Mouse (Mus musculus): ENCODE data around the gene Cyp2b10. TPM values are rescaled to one million over a fixed set of nuclear protein-coding genes. Genes with fewer than 3 reads are reported as not detected.

Cyp2b10 gene
- polyA plus RNA-seq, 1 experiment from 2014 or later = not detected

DNA sequence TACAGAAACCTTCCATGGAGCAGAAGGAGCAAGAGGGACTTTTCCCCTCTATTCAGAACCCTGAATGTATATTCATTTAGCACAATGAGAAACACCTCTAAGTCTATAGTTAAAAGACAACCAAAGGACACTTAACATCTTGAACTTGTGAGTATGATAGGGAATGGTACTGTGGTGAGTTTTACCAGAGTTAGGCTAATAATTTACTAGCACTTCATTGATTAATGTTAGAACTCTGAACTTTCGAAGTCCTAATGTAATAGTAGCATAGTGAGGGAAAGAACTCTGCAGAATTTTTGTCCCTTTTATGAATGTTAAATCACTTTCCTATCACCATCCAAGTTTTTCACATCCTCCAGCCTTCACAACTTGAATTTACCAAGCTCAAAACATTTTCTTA, 22.0 kb downstream of the Cyp2b10 start:
- H3K9ac ChIP-seq = no peak overlapping the region
- H3K4me3 ChIP-seq (replicated peaks) = no peak overlapping the region
- H3K4me1 ChIP-seq = no peaks in the 10 kb centered on the region
- WGBS = 63% methylated on average over 1 of the region's 1 CpGs
- H3K27ac ChIP-seq = no peak overlapping the region
- H3K9me3 ChIP-seq = no peaks in the 10 kb centered on the region
- ATAC-seq (ENCODE audit: insufficient read depth, low FRiP score, low read depth) = no peak
- H3K36me3 ChIP-seq = no peaks in the 10 kb centered on the region
- no peak overlapping the region for H3K4me2 ChIP-seq
- no peaks in the 10 kb centered on the region for H3K27me3 ChIP-seq (replicated peaks)

DNA sequence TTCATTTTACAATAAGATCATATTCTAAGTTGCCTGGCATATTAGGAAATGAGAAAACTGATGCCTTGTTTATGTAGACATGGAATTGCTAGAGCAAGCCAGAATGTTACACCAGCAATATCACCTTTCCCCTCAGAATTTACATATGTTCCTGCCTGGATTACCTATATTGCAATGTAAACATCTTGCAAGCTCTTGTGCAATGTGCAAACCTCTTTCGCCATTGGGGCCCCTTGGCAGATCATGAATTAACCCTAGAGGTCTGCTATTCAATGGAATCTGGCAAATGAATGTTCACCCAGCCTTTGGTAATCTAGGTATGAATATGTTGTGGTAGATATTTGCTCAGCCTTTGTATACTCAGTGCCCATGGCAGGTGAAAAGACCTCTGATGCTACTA, 47.9 kb downstream of the Cyp2b10 start:
- ATAC-seq (ENCODE audit: insufficient read depth, low FRiP score, low read depth) = no peak
- Histone ChIP-seq H3K4me2 (no peak overlapping the region), H3K36me3 (no peaks in the 10 kb centered on the region), H3K27me3 (replicated peaks) (no peaks in the 10 kb centered on the region), H3K4me3 (replicated peaks) (no peak overlapping the region), H3K9me3 (no peaks in the 10 kb centered on the region), H3K4me1 (no peaks in the 10 kb centered on the region), H3K9ac (no peak overlapping the region), H3K27ac (no peak overlapping the region)
- WGBS = 47% methylated on average over 1 of the region's 1 CpGs

Other genes with a start within 250 kb of the Cyp2b10 start
- gene Bckdha, start 238.6 kb upstream of the Cyp2b10 start, polyA plus RNA-seq (2015; fragmentation: Nextera tagmentation; extraction: Ambion mirVana) = 54.5 and 56.8 TPM in 2 replicates
- gene Exosc5, start 238.5 kb upstream of the Cyp2b10 start, polyA plus RNA-seq (2015; fragmentation: Nextera tagmentation; extraction: Ambion mirVana) = 71.8 and 79.8 TPM in 2 replicates
- 3.0 and 4.0 TPM in 2 replicates for gene Tmem91, start 222.5 kb upstream of the Cyp2b10 start, polyA plus RNA-seq (2015; fragmentation: Nextera tagmentation; extraction: Ambion mirVana)
- gene B9d2, start 216.8 kb upstream of the Cyp2b10 start, polyA plus RNA-seq (2015; fragmentation: Nextera tagmentation; extraction: Ambion mirVana) = 23.2 and 25.3 TPM in 2 replicates
- gene Tgfb1, start 210.6 kb upstream of the Cyp2b10 start, polyA plus RNA-seq (2015; fragmentation: Nextera tagmentation; extraction: Ambion mirVana) = 3.9 and 4.1 TPM in 2 replicates
- 16.9 and 19.6 TPM in 2 replicates for gene Ccdc97, start 178.5 kb upstream of the Cyp2b10 start, polyA plus RNA-seq (2015; fragmentation: Nextera tagmentation; extraction: Ambion mirVana)
- gene Hnrnpul1, start 142.9 kb upstream of the Cyp2b10 start, polyA plus RNA-seq (2015; fragmentation: Nextera tagmentation; extraction: Ambion mirVana) = 49.0 and 54.2 TPM in 2 replicates
- 83.7 and 88.6 TPM in 2 replicates for gene Axl, start 108.9 kb upstream of the Cyp2b10 start, polyA plus RNA-seq (2015; fragmentation: Nextera tagmentation; extraction: Ambion mirVana)
- 35.3 and 35.6 TPM in 2 replicates for gene Cyp2s1, start 80.7 kb upstream of the Cyp2b10 start, polyA plus RNA-seq (2015; fragmentation: Nextera tagmentation; extraction: Ambion mirVana)
- gene Cyp2b13, start 163.9 kb downstream of the Cyp2b10 start, polyA plus RNA-seq (2015; fragmentation: Nextera tagmentation; extraction: Ambion mirVana) = not detected in 2 replicates